Mouse (Mus musculus): Measurements from ENCODE around the gene Dpy19l1. TPM values are rescaled to one million over a fixed set of nuclear protein-coding genes. Genes with fewer than 3 reads are reported as not detected.

Gene Dpy19l1
- 1 to 10 TPM; 4.5 to 9.2 TPM for polyA plus RNA-seq (2017; shearing (Covaris generic))

GRCm38 (mm10) chr9:24503067-24503857 is at the start of gene Dpy19l1:
Gene Dpy19l1, minus strand, starts transcription at chr9:24503140.
- ATAC-seq = peak; percentile 67

- no peak for ATAC-seq
These were observed 35.2 kb upstream of the Dpy19l1 start for GRCm38 (mm10) chr9:24538159-24538558.

GRCm38 (mm10) chr9:24516575-24517139 is 13.7 kb upstream of the Dpy19l1 start:
- peak; percentile 84 for ATAC-seq

GRCm38 (mm10) chr9:24514078-24514469 is 11.1 kb upstream of the Dpy19l1 start:
- ATAC-seq = no peak

- ATAC-seq = no peak
These were observed 10.5 kb upstream of the Dpy19l1 start for GRCm38 (mm10) chr9:24513290-24514077.

- ATAC-seq = no peak
These were observed 9.2 kb upstream of the Dpy19l1 start for GRCm38 (mm10) chr9:24512121-24512539.

GRCm38 (mm10) chr9:24511371-24512120 is 8.6 kb upstream of the Dpy19l1 start:
- no peak for ATAC-seq

- ATAC-seq = no peak
These were observed 5.9 kb upstream of the Dpy19l1 start for GRCm38 (mm10) chr9:24508880-24509279.

GRCm38 (mm10) chr9:24506510-24506909 is 3.6 kb upstream of the Dpy19l1 start:
- ATAC-seq = no peak

GRCm38 (mm10) chr9:24505017-24505763 is 2.2 kb upstream of the Dpy19l1 start:
- peak; percentile 53 for ATAC-seq

- ATAC-seq = no peak
These were observed 1.4 kb upstream of the Dpy19l1 start for GRCm38 (mm10) chr9:24504381-24504780.

- no peak for ATAC-seq
These were observed 899 bp upstream of the Dpy19l1 start for GRCm38 (mm10) chr9:24503858-24504219.

- ATAC-seq = peak; percentile 29
These were observed 352 bp downstream of the Dpy19l1 start for GRCm38 (mm10) chr9:24502571-24503004.

- ATAC-seq = no peak
These were observed 1.3 kb downstream of the Dpy19l1 start for GRCm38 (mm10) chr9:24501618-24502017.

GRCm38 (mm10) chr9:24496226-24496625 is 6.7 kb downstream of the Dpy19l1 start:
- no peak for ATAC-seq

- ATAC-seq = no peak
These were observed 12.4 kb downstream of the Dpy19l1 start for GRCm38 (mm10) chr9:24490516-24490915.

GRCm38 (mm10) chr9:24488425-24489104 is 14.4 kb downstream of the Dpy19l1 start:
- no peak for ATAC-seq

- ATAC-seq = no peak
These were observed 20.6 kb downstream of the Dpy19l1 start for GRCm38 (mm10) chr9:24482375-24482774.

GRCm38 (mm10) chr9:24477251-24477650 is 25.7 kb downstream of the Dpy19l1 start:
- no peak for ATAC-seq

GRCm38 (mm10) chr9:24473824-24474223 is 29.1 kb downstream of the Dpy19l1 start:
- no peak for ATAC-seq

- ATAC-seq = no peak
These were observed 30.4 kb downstream of the Dpy19l1 start for GRCm38 (mm10) chr9:24472514-24472913.

Data from activated CD4-positive, CD25-positive, alpha-beta regulatory T cell, adult 4 months (primary cell).